Mouse (Mus musculus) ovary, postnatal 10 days (tissue): ENCODE data around the gene Spata32.

Experiments
- DNase-seq: peaks from one replicate; pipeline ENCODE4 v3.0.0; 2022; ENCODE audit warnings: low spot score

Spata32 gene

DNA sequence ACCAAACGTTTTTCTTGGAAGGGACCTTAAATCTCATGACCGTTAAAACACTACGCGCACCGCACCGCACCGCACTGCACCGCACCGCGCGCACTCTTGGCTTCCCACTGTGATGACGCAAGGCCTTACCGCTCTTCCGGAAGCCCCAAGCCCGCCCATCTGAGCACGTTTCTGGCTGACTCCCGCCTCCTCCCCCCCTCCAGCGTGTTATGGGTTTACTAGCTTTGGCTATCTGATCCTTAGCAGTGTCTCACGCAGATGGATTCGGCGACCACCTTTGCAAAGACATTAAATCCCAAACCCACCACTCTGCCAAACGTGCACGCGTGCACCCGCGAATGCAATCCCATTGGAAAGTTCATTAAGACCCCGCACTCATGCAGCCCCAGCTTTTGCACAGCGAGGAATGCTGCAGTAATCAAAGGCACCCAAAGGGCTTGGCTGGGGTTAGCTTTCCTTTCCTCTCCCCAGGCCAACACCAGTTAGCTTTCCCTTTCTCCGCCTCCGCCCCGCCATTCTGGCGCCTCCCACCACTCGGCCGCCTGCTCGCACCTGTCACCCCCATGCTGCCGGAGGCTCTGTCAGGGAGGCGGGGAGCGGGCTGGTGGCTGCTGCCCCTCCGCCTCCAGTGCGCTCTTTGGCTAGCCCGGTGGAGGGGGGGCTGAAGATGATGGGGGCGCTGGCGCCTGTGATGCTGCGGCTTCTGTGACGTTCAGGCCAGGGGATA is at the start of gene Spata32:
Gene Spata32, minus strand, starts transcription at position 643 of the 727 bp plus-strand sequence.
- DNase-seq = no peak

DNA sequence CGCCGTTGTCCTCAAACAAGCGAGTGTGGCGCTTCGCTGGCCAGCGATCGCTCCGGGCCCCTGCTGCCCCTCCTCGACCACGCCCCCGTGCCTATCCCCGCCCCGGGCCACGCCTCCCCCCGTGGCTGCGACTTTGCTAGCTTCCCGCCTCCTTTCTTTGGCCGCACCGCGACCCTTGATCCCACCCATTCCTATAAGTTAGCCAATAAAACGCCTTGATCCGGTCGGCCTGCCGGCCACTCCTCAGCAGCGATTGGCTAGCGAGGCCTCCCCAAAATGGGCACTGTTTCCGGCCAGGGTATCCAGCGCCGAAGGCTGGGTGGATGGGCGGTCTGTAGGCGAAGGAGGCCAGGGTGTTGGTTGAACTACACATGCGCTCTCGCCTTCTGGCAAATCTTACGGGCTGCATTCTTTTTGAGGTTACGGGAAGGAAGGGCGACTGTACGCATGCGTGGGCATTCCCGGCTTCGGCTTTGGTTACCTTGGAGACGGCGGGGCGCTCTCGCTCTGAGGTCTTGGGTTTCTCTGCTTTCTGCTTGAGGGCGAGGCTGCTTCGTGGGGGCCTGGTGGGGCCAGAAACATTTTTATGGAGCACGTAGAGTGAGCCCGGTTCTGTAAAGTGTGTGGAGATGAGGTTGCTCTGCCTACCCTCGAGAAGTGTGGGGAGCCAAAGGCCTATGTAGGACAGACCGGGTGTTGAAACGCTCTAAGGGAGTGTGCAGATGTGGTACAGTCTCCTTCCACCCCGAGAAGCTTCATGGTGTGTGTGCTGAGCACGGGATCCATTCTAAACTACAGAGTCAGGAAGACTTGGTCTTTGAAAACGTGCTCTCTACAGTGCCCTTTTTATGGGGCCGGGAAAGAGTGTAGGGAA is 49.4 kb upstream of the Spata32 start, which contains the start of gene Map3k14:
Gene Map3k14, minus strand, starts transcription at position 127 of the 874 bp plus-strand sequence.
- DNase-seq = peak; percentile 98

DNA sequence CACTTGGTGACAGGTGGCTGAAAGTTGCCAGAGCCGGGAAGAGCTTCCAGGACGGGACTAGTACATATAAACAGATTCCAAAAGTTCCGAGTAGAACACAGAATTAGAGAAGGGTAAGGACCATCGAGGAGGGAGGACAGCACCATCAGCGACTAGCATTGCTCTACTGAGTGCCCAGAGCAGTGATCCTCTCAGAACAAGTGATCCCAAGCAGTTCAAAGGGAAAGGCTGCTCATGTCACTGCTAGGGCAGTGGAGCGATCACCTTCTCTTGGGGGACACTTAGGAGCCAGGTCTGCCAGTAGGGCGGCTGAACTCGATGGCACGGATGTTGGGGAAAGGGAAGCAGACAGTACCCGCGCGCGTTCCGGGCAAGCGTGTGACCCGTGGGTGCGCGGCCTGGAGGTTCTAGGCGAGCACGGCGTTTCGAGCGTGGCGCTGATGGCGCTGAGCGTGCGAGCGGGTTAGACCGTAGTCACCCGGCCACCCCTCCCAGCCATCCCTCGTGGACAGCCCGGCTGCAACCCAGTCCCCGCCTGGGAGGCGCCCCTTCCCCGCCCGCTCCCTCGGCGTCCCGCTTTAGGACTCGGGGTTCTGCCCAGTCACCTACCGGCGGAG is 48.6 kb upstream of the Spata32 start:
- DNase-seq = no peak

- no peak for DNase-seq
Observed at GRCm38 (mm10) chr11:103265856-103266255, 47.6 kb upstream of the Spata32 start.

DNA sequence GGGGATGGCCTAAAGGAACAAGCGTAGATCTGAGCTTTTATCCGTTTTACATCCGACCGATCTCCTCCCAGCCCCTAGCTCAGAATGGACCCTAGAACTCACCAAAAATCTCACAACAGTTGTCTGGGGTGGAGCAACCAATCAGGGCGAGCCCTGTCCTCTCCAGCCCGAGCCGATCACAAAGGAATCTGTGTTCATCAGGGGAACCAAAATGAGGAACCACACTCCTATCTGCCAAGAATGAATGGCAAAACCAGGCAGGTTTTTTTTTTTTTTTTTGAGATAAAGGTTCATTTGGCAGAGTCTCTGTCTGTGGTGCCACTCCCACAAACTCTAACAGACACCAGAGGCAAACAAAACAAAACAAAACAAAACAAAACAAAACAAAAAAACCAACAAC is 47.0 kb upstream of the Spata32 start:
- DNase-seq = no peak

DNA sequence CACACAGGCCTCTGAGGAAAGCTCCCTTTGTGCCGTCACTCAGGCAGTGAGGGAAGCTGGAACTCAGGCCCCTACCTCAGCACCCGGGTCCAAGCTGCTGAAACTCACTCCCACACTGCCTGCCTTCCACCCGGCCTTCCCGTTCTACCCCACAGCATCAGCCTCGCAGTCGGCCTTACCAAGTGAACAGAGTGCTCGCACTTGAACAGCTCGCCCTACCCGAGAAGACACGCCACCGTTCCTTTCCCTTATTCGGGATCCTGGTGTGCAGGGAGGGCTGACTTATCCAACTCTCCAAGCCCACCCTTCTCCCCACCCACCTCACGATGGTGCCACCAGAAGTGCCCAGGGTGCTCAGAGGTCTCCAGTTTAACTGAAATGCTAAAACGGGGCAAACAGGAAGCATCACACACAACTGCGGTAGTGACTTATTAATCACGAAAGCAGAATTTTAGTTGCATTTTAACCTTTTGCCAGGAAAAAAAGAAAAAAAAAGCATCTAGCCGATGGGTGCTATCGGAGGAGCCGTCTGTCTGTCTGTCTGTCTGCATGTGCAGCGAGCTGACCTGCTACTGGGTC is 46.3 kb upstream of the Spata32 start:
- no peak for DNase-seq

GRCm38 (mm10) chr11:103263551-103263950 is 45.3 kb upstream of the Spata32 start:
- no peak for DNase-seq

DNA sequence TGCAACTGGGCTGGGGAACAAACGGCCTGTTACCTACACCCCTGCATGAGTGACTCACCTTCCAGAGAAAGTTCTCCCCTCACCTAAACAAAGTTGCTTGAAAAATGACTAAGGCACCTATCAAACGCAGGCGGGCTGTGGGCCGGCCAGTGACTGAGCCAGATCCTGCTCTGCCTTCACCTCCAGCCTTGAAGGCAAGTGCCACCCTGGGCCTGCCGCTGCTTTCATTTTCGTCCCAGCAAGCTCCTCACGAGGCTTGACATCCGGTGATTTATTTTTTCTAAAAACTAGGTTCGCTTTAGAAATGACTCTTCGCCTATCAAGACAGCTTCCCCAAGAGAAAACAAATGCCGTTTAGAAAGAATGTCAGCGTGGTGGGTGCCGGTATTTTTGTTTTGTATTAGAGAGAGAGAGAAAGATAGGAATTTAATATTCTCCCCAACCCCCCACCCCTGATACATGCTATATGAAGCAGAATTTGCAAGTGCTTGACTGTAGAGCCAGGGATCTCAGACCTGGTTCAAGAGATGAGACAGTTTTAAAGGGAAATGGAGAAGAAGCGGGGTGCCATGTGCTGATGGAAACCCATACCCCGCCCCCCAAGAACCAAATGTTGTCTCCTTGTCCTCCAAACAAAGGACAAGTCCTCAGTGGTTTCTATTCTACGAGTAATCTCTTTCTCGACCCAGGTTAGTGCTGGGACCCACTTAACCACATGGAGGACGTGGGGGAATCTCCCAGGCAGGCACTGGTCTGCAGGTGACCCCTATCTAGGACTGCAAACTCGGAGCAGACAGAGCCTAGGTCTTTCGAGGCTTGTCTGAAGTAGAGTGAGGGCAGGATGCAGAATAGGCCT is 44.4 kb upstream of the Spata32 start:
- DNase-seq = no peak

GRCm38 (mm10) chr11:103261671-103262411 is 43.6 kb upstream of the Spata32 start:
- DNase-seq = no peak

DNA sequence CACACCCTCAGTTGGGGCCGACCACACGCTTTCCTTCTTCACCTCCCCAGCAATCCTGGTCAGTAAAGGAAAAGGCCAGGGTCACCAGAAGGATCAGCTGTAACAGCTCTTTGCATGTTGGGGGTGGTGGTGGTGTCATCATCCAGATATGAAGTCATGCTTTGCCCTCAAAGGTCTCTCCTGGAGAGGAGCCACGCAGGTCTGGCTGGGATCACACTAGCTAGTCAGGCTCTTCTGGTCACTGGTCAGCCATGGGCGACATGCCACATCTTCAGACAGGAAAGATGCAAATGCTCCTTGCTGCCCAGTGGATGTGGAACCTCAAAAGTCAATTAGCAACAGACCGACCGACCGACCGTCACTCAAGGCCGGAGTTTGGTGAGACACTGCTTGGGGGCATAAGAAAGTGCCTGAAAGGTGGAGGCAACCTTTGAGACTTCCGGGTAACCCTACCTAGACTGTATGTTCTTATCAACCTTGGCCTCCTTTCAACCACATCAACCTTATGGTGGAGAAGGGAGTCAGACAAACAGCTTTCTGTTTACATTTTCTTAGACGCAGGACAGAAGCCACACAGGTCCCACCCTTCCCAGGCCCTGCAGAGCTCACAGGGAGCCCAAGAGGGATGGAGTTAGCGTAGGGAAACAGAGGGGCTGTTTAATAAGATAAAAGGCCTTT is 42.4 kb upstream of the Spata32 start:
- DNase-seq = no peak

- no peak for DNase-seq
Observed at GRCm38 (mm10) chr11:103260034-103260433, 41.8 kb upstream of the Spata32 start.

- DNase-seq = no peak
Observed at GRCm38 (mm10) chr11:103257938-103258481, 39.8 kb upstream of the Spata32 start.

GRCm38 (mm10) chr11:103253605-103254004 is 35.4 kb upstream of the Spata32 start:
- DNase-seq = no peak

DNA sequence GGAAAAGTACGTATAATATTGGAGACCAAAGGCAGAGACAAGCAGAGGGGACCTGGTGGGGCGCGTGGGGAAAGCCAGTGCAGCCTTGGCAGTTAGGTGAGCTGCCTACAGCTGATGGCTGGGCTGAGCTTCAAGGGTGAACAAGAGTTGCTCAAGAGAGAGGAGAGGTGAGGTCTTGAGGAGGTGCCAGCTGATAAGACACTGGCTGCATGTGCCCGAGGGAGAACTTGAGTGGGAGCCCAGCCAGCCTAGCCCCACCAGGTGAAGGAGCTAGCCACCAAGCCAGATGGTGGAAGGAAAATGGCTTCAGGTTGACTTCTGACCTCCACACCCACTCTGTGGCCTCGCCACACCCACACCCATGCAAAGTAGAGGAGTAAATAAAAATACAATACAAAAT is 34.1 kb upstream of the Spata32 start:
- DNase-seq = no peak

DNA sequence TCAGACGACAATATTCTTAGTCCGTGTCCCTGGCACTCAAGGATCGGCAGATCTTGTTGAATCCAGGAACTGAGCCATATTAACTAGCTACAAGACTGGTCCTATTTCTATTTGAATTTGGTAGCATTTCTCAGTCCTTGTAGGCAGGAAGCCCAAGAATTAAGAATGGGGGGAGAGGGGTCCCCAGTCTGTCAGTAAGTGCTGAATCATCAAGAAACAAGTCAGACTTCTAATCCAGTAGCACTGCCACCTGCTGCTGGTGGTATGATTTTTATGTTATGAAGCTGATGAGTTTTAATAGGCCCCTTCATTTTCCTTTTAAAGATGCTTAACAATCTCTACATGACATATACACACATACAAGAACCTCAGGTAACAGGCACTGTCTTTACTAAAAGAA is 32.1 kb upstream of the Spata32 start:
- DNase-seq = no peak

DNA sequence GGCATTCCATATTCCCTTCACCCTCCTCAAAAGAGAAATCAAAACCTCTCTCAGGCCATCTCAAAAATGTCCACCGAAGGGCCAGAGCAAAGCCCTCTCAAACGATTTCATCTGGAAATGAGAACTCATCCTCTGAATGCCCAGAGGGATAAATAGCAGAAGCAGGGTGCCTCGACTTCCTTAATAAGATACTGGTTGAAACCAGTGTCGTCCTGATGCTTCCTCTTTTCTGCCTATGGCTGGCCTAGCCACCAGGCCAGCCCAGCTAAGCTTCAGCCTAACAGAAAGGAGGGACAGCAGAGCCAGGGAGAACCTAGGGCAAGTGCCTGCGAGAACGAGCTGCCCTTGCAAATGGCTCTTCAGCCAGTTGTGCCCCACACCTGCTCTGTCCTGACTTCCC is 31.3 kb upstream of the Spata32 start:
- DNase-seq = no peak

- no peak for DNase-seq
Observed at GRCm38 (mm10) chr11:103248837-103249236, 30.6 kb upstream of the Spata32 start.

- no peak for DNase-seq
Observed at GRCm38 (mm10) chr11:103247504-103248177, 29.4 kb upstream of the Spata32 start.

GRCm38 (mm10) chr11:103246731-103247290 is 28.6 kb upstream of the Spata32 start:
- DNase-seq = no peak
